Mouse (Mus musculus) layer of hippocampus, adult 2 months (tissue): ENCODE results near the gene Ap1m2. TPM values are rescaled to one million over a fixed set of nuclear protein-coding genes. Genes with fewer than 3 reads are reported as not detected.
"Not testable (repeated sequence)": the region's sequence is repeated elsewhere in the genome, so short reads cannot be mapped to it uniquely, and the experiment has no call there.

Experiments
- DNase-seq, 2 experiments: peaks; one replicate each; pipeline ENCODE4 v3.0.0; 2022; ENCODE audit warnings: low spot score in 2 of 2
- H3K27ac ChIP-seq: fragments of 200-600 bp; 2 replicates; pipeline ENCODE4 v1.8.1; 2022
- H3K4me3 ChIP-seq: fragments of 200-600 bp; 2 replicates; pipeline ENCODE4 v1.8.1; 2022; ENCODE audit warnings: mild to moderate bottlenecking
- CTCF ChIP-seq: fragments of 200-600 bp; conservative IDR thresholded peaks from 2 replicates; pipeline ENCODE4 v1.8.1; 2022; ENCODE audit warnings: antibody characterized with exemption, mild to moderate bottlenecking, moderate library complexity
- total RNA-seq, 2 experiments: library from RNA; stranded (reverse); gene quantifications; 2 replicates each; pipeline ENCODE4 v1.2.3; 2021

The Ap1m2 gene
- total RNA-seq, 2 experiments from 2014 or later, result 0.41 to 0.76 TPM

DNA sequence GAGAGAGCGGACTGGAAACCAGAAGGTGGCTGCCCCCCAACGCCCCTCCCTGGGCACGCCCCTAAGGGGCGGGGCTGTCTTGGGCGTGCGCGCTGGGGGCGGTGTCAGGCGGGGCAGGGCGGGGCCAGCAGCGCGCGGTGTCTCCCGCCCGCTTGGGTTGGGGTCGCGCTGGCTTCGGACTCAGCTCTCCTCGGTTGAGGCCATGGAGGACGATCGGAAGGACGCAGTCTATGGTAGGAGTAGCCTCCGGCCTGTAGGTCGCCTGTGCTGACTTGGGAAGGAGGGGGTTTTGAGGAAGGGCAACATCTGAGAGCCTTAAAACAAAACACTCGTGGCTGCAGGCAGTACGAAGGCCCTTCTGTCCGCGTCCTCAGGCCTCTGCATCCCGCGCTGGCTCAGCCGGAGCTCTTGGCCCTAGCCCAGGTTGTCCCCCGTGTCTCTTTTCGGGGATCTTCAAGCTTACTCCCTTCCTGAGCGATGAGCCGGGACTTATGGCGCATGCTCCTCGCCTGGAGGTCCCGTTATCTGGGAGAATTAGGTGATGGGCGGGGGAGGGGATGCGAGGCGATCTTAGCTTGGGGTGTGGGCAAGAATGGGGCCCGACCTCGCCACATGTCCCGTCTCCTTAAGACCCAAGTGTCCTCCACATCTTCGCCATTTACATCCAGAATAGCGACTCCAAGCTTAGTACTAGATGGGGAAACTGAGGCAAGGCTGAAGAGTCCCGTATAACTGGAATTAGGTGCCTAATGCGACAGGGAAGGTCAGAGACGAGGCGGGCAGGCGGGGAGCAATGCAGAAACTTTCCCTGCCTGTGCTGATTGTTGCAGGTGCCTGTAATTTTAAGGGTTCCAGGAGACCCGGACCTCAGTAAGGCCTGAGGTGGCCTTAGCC, 8.7 kb upstream of the Ap1m2 start, which contains the start of gene Slc44a2:
Gene Slc44a2 (plus strand): TSS at position 80 of the 894 bp plus-strand sequence.
- DNase-seq, result peak; percentile 75 to 84
- H3K27ac ChIP-seq, result peak within 1 kb of the TSS; percentile 90
- peak within 1 kb of the TSS; percentile 98 for H3K4me3 ChIP-seq
- no peak; the same call in 1 of the 2 replicates for TF ChIP-seq CTCF

DNA sequence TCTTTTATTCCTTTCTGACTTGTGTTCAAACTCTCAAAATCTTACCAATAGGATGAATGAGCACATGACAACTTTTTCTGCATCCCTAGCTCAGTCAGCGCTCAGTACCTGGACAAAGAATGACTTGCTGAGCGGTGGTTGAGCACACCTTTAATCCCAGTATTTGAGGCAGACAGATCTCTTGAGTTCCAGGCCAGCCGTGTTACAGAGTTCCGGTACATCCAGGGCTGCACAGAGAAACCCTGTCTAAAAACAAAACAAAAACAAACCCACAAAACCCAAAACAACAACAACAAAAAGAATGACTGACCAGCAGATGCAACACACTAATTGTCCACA, 8.1 kb upstream of the Ap1m2 start:
- TF ChIP-seq CTCF, result peak; percentile 33; the same call in 1 of the 2 replicates
- H3K4me3 ChIP-seq, result peak overlapping the region; percentile 98
- H3K27ac ChIP-seq, result peak overlapping the region; percentile 90; the same call in 1 of the 2 replicates
- no peak for DNase-seq

DNA sequence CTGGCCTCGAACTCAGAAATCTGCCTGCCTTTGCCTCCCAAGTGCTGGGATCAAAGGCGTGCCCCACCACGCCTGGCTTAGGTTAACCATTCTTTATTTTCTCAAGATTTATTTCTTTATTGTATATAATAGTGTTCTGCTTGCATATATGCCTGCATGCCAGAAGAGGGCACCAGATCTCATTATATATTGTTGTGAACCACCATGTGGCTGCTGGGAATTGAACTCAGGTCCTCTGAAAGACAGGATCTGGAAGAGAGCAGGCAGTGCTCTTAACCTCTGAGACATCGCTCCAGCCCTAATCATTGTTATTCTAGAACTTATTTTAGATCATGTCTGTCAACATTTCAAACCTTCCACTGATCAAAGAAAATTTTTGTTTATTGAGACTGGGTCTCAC, 7.4 kb upstream of the Ap1m2 start:
- TF ChIP-seq CTCF, result peak; percentile 50
- no peak for DNase-seq
- no peak overlapping the region for H3K4me3 ChIP-seq
- H3K27ac ChIP-seq, result no peak overlapping the region

DNA sequence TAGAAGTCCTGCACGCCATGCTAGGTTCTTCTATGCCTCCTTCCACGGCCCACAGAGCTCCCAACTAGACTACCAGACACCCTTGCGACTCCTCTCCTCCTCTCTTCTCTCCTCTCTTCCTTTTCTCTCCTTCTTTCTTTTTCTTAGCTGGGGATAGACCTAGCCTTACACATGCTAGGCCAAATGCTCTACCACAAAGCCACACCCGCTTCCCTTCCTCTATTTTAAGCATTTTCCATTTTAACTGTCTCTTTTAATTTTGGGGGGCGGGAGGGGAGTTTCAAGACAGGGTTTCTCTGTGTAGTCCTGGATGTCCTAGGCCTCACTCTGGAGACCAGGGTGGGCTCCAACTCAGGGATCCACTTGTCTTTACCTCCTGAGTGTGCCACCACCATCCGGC, 6.7 kb upstream of the Ap1m2 start:
- no peak for TF ChIP-seq CTCF
- no peak for DNase-seq
- Histone ChIP-seq H3K27ac (no peak overlapping the region), H3K4me3 (no peak overlapping the region)

- TF ChIP-seq CTCF, result no peak
- no peak for DNase-seq
- Histone ChIP-seq H3K4me3 (no peak overlapping the region), H3K27ac (no peak overlapping the region)
These were observed 4.6 kb upstream of the Ap1m2 start for GRCm38 (mm10) chr9:21316696-21317095.

- TF ChIP-seq CTCF, result no peak
- Histone ChIP-seq H3K4me3 (no peak overlapping the region), H3K27ac (no peak overlapping the region)
- DNase-seq, result no peak
These were observed 3.3 kb upstream of the Ap1m2 start for GRCm38 (mm10) chr9:21315421-21315820.

- Histone ChIP-seq H3K4me3 (no peak overlapping the region), H3K27ac (no peak overlapping the region)
- no peak for TF ChIP-seq CTCF
- DNase-seq, result no peak
These were observed 2.4 kb upstream of the Ap1m2 start for GRCm38 (mm10) chr9:21314367-21315140.

DNA sequence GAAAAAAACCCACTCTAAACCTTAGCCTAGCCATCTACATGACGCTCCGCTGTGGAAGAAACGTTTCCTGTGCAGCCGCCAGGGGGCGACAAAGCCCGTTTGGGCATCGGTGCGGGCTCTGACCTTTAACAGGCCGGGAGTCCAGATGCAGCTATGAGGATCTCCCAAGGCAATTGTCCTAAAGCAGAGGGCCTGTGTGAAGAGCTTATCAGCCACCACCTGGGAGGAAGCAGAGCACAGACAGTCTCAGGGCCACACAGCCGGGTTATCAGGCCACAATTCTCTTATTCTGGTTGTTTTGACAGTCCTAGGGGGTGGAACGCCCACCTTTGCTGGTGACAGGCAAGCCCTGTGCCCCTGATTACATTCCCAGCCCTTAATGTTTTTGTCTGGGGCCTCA, 1.3 kb upstream of the Ap1m2 start:
- peak; percentile 92 for TF ChIP-seq CTCF
- no peak overlapping the region for H3K4me3 ChIP-seq

GRCm38 (mm10) chr9:21311695-21312094, 442 bp downstream of the Ap1m2 start:
- DNase-seq, result no peak
- Histone ChIP-seq H3K4me3 (no peak overlapping the region; the same call in 1 of the 2 replicates), H3K27ac (no peak overlapping the region)
- no peak for TF ChIP-seq CTCF

More for the DNA sequence above, 1.3 kb upstream of the Ap1m2 start:
- no peak overlapping the region for H3K27ac ChIP-seq
- peak; percentile 72 to 86 for DNase-seq

DNA sequence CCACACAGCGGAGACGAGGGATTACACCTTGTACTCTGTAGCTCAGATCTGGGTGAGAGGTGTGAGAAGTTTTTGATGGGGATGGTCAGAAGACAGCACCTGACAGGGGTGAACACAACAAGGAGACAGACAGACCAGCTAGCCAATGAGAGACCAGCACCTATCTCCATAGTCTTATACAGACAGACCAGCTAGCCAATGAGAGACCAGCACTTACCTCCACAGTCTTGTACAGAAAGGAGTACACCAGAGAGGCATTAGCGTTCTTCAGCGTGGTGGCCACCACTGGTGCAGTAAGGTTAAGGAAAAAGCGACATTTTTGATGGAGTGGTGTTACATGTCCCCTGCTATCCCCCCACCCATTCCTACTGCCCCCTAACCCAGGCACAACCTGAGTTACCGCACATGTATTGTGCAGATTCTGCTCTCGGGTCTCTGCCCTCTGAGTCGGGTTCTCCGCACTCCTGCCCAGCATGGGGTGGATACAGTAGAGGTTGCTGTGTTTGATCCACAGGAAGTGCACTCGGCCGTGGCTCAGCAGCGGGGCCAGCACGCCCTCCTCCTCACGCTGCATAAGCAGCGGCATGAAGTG, 2.9 kb downstream of the Ap1m2 start:
- TF ChIP-seq CTCF, result no peak
- DNase-seq, result no peak

GRCm38 (mm10) chr9:21305065-21305464, 7.1 kb downstream of the Ap1m2 start:
- Histone ChIP-seq H3K4me3 (no peak overlapping the region), H3K27ac (no peak overlapping the region)
- DNase-seq, result no peak
- no peak for TF ChIP-seq CTCF

More for the DNA sequence above, 2.9 kb downstream of the Ap1m2 start:
- Histone ChIP-seq H3K27ac (no peak overlapping the region), H3K4me3 (no peak overlapping the region)

GRCm38 (mm10) chr9:21299014-21299413, 13.1 kb downstream of the Ap1m2 start:
- Histone ChIP-seq H3K4me3 (no peak overlapping the region), H3K27ac (no peak overlapping the region)
- no peak for TF ChIP-seq CTCF
- no peak for DNase-seq

- Histone ChIP-seq H3K27ac (no peak overlapping the region), H3K4me3 (no peak overlapping the region)
- no peak for TF ChIP-seq CTCF
- no peak for DNase-seq
These were observed 19.9 kb downstream of the Ap1m2 start for GRCm38 (mm10) chr9:21292271-21292670.

DNA sequence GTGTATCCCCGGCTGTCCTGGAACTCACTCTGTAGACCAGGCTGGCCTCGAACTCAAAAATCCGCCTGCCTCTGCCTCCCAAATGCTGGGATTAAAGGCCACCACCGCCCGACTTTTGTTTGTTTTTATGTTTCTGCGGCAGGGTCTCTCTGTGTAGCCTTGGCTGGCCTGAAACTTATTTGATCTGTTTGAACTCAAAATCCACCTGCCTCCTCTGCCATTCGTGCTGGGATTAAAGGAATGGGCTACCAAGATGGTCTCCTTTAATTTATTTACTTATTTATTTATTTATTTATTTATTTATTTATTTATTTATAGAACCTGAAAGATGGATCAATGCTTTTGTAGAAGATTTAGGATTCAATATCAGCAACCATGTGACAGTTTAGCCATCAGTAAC, 20.3 kb downstream of the Ap1m2 start:
- not testable (repeated sequence) for H3K27ac ChIP-seq, DNase-seq
- H3K4me3 ChIP-seq, result peak overlapping the region; percentile 94
